Mouse (Mus musculus) 3134 (cell line): ENCODE data around the gene Wwox.

Experiments
- DNase-seq: peaks from one replicate; pipeline ENCODE4 v3.0.0-alpha.2; 2011; ENCODE audit warnings: low spot score; ENCODE audit not compliant: insufficient read length; ENCODE audit errors: extremely low read depth

Gene Wwox

GRCm38 (mm10) chr8:114527648-114528221 is 88.3 kb downstream of the Wwox start:
- no peak for DNase-seq

GRCm38 (mm10) chr8:114529581-114529980 is 90.1 kb downstream of the Wwox start:
- no peak for DNase-seq

GRCm38 (mm10) chr8:114536201-114536600 is 96.7 kb downstream of the Wwox start:
- no peak for DNase-seq

- no peak for DNase-seq
Observed at GRCm38 (mm10) chr8:114541132-114541531, 101.7 kb downstream of the Wwox start.

GRCm38 (mm10) chr8:114548360-114548759 is 108.9 kb downstream of the Wwox start:
- DNase-seq, result no peak

GRCm38 (mm10) chr8:114548837-114549236 is 109.4 kb downstream of the Wwox start:
- DNase-seq, result no peak

- DNase-seq, result no peak
Observed at GRCm38 (mm10) chr8:114550029-114550428, 110.6 kb downstream of the Wwox start.

GRCm38 (mm10) chr8:114552606-114553005 is 113.2 kb downstream of the Wwox start:
- no peak for DNase-seq

- DNase-seq, result no peak
Observed at GRCm38 (mm10) chr8:114554966-114555365, 115.5 kb downstream of the Wwox start.

- DNase-seq, result no peak
Observed at GRCm38 (mm10) chr8:114555491-114556202, 116.2 kb downstream of the Wwox start.

GRCm38 (mm10) chr8:114561191-114561590 is 121.7 kb downstream of the Wwox start:
- DNase-seq, result no peak

GRCm38 (mm10) chr8:114562486-114562885 is 123.0 kb downstream of the Wwox start:
- DNase-seq, result no peak

- DNase-seq, result no peak
Observed at GRCm38 (mm10) chr8:114563361-114563760, 123.9 kb downstream of the Wwox start.

GRCm38 (mm10) chr8:114564036-114564435 is 124.6 kb downstream of the Wwox start:
- no peak for DNase-seq

- DNase-seq, result no peak
Observed at GRCm38 (mm10) chr8:114568531-114569166, 129.2 kb downstream of the Wwox start.

- no peak for DNase-seq
Observed at GRCm38 (mm10) chr8:114573014-114573746, 133.7 kb downstream of the Wwox start.

- DNase-seq, result no peak
Observed at GRCm38 (mm10) chr8:114573747-114574093, 134.3 kb downstream of the Wwox start.

- DNase-seq, result no peak
Observed at GRCm38 (mm10) chr8:114579292-114579691, 139.8 kb downstream of the Wwox start.

GRCm38 (mm10) chr8:114580684-114581083 is 141.2 kb downstream of the Wwox start:
- no peak for DNase-seq

- no peak for DNase-seq
Observed at GRCm38 (mm10) chr8:114590336-114590867, 150.9 kb downstream of the Wwox start.
